Mouse (Mus musculus) liver, adult 2 months (tissue): ENCODE results near the gene Robo1.

Source experiments
- CTCF ChIP-seq: fragments of 200-500 bp; IDR thresholded peaks from 2 replicates; pipeline ENCODE4 v1.5.1; 2011; ENCODE audit warnings: low read depth, low read length, control low read depth
- POLR2A ChIP-seq: fragments of 200-500 bp; IDR thresholded peaks from 2 replicates; pipeline ENCODE4 v1.6.1; 2011; ENCODE audit warnings: low read length, control low read depth; ENCODE audit not compliant: insufficient read depth; ENCODE audit errors: extremely low read depth

- no peak for TF ChIP-seq CTCF
- TF ChIP-seq POLR2A: no peak
These were observed 580.0 kb downstream of the Robo1 start for GRCm38 (mm10) chr16:72888108-72888507.
